In genomic region chr10:127055406-127055805, GRCm38 (mm10) we compare ENCODE assay signal across 1 mouse cellular context.
TF ChIP-seq lines count a peak whose summit lies in the region.

No protein-coding gene starts in this region.

TF ChIP-seq in CH12.LX, 34 proteins besides CTCF, POLR2A, EP300 and RAD21:
- TF ChIP-seq HCFC1 (IDR thresholded peaks at IDR 0.05; ENCODE audit: low read depth, low read length) (no peak), POLR2AphosphoS2 (IDR thresholded peaks at IDR 0.05; ENCODE audit: low read depth, low read length) (no peak)
